In genomic region chr6:143895092-143895491, GRCm38 (mm10) we compare ENCODE assay signal across 28 mouse cellular contexts.
"Had no signal": no experiment of that assay in that cellular context is flagged by ENCODE, and none has a peak within 500 bp of the region (broad histone marks: within the 10 kb centered on the region; RNA-seq: fewer than 3 reads in every experiment).

No protein-coding gene starts in this region.

- H3K4me1 ChIP-seq: embryonic facial prominence, embryonic 10.5 days; embryonic facial prominence, embryonic 12.5 days; embryonic facial prominence, embryonic 13.5 days; embryonic facial prominence, embryonic 15.5 days; forebrain, embryonic 12.5 days; forebrain, embryonic 13.5 days; forebrain, embryonic 15.5 days had no signal

- H3K27ac ChIP-seq: embryonic facial prominence, embryonic 10.5 days; embryonic facial prominence, embryonic 12.5 days; embryonic facial prominence, embryonic 13.5 days; embryonic facial prominence, embryonic 15.5 days; forebrain, embryonic 10.5 days; forebrain, embryonic 12.5 days; forebrain, embryonic 13.5 days; forebrain, embryonic 15.5 days; gastrocnemius, adult 2 months; heart, adult 2 months had no signal

- H3K4me3 ChIP-seq: embryonic facial prominence, embryonic 10.5 days; embryonic facial prominence, embryonic 12.5 days; embryonic facial prominence, embryonic 13.5 days; embryonic facial prominence, embryonic 15.5 days; erythroblast, embryonic 14.5 days; forebrain, embryonic 10.5 days; forebrain, embryonic 12.5 days; forebrain, embryonic 13.5 days; forebrain, embryonic 15.5 days; gastrocnemius, adult 2 months; heart, adult 2 months had no signal

- DNase-seq: cerebellum, adult 2 months; cerebellum, adult 8-10 months; cerebellum, adult 9-10 months; cerebellum, adult 9-11 months; cerebellum, postnatal 10 days; cerebellum, postnatal 14 days; cerebellum, postnatal 25 days; cerebellum, postnatal 36 days; embryo, embryonic 11 days; forebrain, postnatal 0 days; gastrocnemius, adult 2 months; gastrocnemius, postnatal 10 days; gastrocnemius, postnatal 14 days; gastrocnemius, postnatal 25 days; gastrocnemius, postnatal 36 days; heart, adult 18-20 months; heart, adult 2 months had no signal

- H3K9ac ChIP-seq: embryonic facial prominence, embryonic 12.5 days; embryonic facial prominence, embryonic 13.5 days; embryonic facial prominence, embryonic 15.5 days; forebrain, embryonic 12.5 days; forebrain, embryonic 13.5 days; forebrain, embryonic 15.5 days; forebrain, postnatal 0 days had no signal

- H3K27me3 ChIP-seq: embryonic facial prominence, embryonic 12.5 days; embryonic facial prominence, embryonic 13.5 days; embryonic facial prominence, embryonic 15.5 days; forebrain, embryonic 12.5 days; forebrain, embryonic 13.5 days; forebrain, embryonic 15.5 days had no signal

- H3K36me3 ChIP-seq: embryonic facial prominence, embryonic 12.5 days; embryonic facial prominence, embryonic 13.5 days; embryonic facial prominence, embryonic 15.5 days; forebrain, embryonic 10.5 days; forebrain, embryonic 12.5 days; forebrain, embryonic 15.5 days had no signal

- H3K9me3 ChIP-seq: embryonic facial prominence, embryonic 10.5 days; embryonic facial prominence, embryonic 12.5 days; embryonic facial prominence, embryonic 13.5 days; embryonic facial prominence, embryonic 15.5 days; forebrain, embryonic 10.5 days; forebrain, embryonic 12.5 days; forebrain, embryonic 13.5 days; forebrain, embryonic 15.5 days had no signal

- ATAC-seq: forebrain, embryonic 13.5 days; forebrain, embryonic 14.5 days; forebrain, embryonic 15.5 days; forebrain, embryonic 16.5 days; forebrain, postnatal 0 days had no signal

- H3K4me2 ChIP-seq: embryonic facial prominence, embryonic 12.5 days; embryonic facial prominence, embryonic 13.5 days; embryonic facial prominence, embryonic 15.5 days; forebrain, embryonic 12.5 days; forebrain, embryonic 13.5 days; forebrain, embryonic 15.5 days had no signal
